Mouse (Mus musculus) intestine, postnatal 0 days (tissue): ENCODE results near the gene Ebf3. TPM values are rescaled to one million over a fixed set of nuclear protein-coding genes. Genes with fewer than 3 reads are reported as not detected.

Source experiments
- ATAC-seq: fragments of 200-750 bp; cut with Nextera tagmentation; 2 replicates; pipeline ENCODE4 v1.8.0; 2017; ENCODE audit warnings: mild to moderate bottlenecking, moderate TSS enrichment, moderate library complexity
- H3K27ac ChIP-seq: fragments of 300-500 bp; sonication (generic); 2 replicates; pipeline ENCODE4 v1.5.1; 2014; ENCODE audit warnings: mild to moderate bottlenecking, low read depth, low read length, moderate library complexity
- H3K27me3 ChIP-seq: fragments of 300-500 bp; sonication (generic); replicated peaks from 2 replicates; pipeline ENCODE4 v1.6.1; 2014; ENCODE audit warnings: low read length, mixed read lengths; ENCODE audit not compliant: control insufficient read depth, insufficient read depth
- H3K36me3 ChIP-seq: fragments of 300-500 bp; sonication (generic); 2 replicates; pipeline ENCODE4 v1.6.1; 2014; ENCODE audit warnings: mild to moderate bottlenecking, moderate library complexity; ENCODE audit not compliant: control insufficient read depth, insufficient read depth
- H3K4me1 ChIP-seq: fragments of 300-500 bp; sonication (generic); replicated peaks from 2 replicates; pipeline ENCODE4 v1.6.1; 2014; ENCODE audit warnings: antibody characterized with exemption, low read length, mixed read lengths; ENCODE audit not compliant: control insufficient read depth, insufficient read depth
- H3K4me2 ChIP-seq: fragments of 300-500 bp; sonication (generic); replicated peaks from 2 replicates; pipeline ENCODE4 v1.6.1; 2014; ENCODE audit warnings: low read depth, mild to moderate bottlenecking, moderate library complexity
- H3K4me3 ChIP-seq: fragments of 300-500 bp; sonication (generic); 2 replicates; pipeline ENCODE4 v1.5.1; 2014; ENCODE audit warnings: low read depth, low read length
- H3K9ac ChIP-seq: fragments of 300-500 bp; sonication (generic); 2 replicates; pipeline ENCODE4 v1.6.1; 2014; ENCODE audit warnings: mild to moderate bottlenecking, low read depth, low read length
- H3K9me3 ChIP-seq: fragments of 300-500 bp; sonication (generic); 2 replicates; pipeline ENCODE4 v1.6.1; 2016; ENCODE audit warnings: mixed run types; ENCODE audit not compliant: control insufficient read depth
- CTCF ChIP-seq: sonication (generic); IDR thresholded peaks from 2 replicates; pipeline ENCODE4 v1.5.1; 2016; ENCODE audit warnings: low read depth, mild to moderate bottlenecking, control low read depth, antibody characterized with exemption, moderate library complexity
- WGBS: fragments of 180-500 bp; shearing (Covaris S2); extraction: QIAGEN DNeasy Blood & Tissue Kit; methylation state at CpG from one replicate; pipeline ENCODE4 v1.1.7; 2014; 5-methylcytosine and 5-hydroxymethylcytosine counted together
- polyA plus RNA-seq: library from polyadenylated mRNA; unstranded; fragments of >200 nt; fragmentation: Nextera tagmentation; extraction: Ambion mirVana; gene quantifications from 2 replicates; pipeline ENCODE4 v1.2.1, GENCODE M21; 2015

Gene Ebf3
- polyA plus RNA-seq, 1 experiment from 2014 or later, result 0.31 TPM

GRCm38 (mm10) chr7:137221599-137221998, 92.6 kb downstream of the Ebf3 start:
- Histone ChIP-seq H3K27ac (no peak overlapping the region), H3K4me3 (no peak overlapping the region), H3K9ac (no peak overlapping the region), H3K9me3 (no peaks in the 10 kb centered on the region), H3K4me2 (no peak overlapping the region), H3K4me1 (no peaks in the 10 kb centered on the region), H3K27me3 (no peaks in the 10 kb centered on the region; the same call in 1 of the 2 replicates), H3K36me3 (no peaks in the 10 kb centered on the region; the same call in 1 of the 2 replicates)
- no peak for TF ChIP-seq CTCF
- WGBS, result 41% methylated on average over 6 of the region's 6 CpGs
- ATAC-seq, result no peak

- Histone ChIP-seq H3K9me3 (no peaks in the 10 kb centered on the region), H3K36me3 (no peaks in the 10 kb centered on the region; the same call in 1 of the 2 replicates), H3K27ac (no peak overlapping the region), H3K9ac (no peak overlapping the region), H3K4me3 (no peak overlapping the region), H3K4me1 (no peaks in the 10 kb centered on the region), H3K4me2 (no peak overlapping the region), H3K27me3 (no peaks in the 10 kb centered on the region; the same call in 1 of the 2 replicates)
- ATAC-seq, result no peak
- WGBS, result 79% methylated on average over 4 of the region's 4 CpGs
- no peak for TF ChIP-seq CTCF
Measured at GRCm38 (mm10) chr7:137220436-137220835, 93.8 kb downstream of the Ebf3 start.

- H3K9me3 ChIP-seq, result no peaks in the 10 kb centered on the region
- no peak for ATAC-seq
- no peak overlapping the region for H3K4me3 ChIP-seq
- no peak overlapping the region for H3K27ac ChIP-seq
- no peaks in the 10 kb centered on the region; the same call in 1 of the 2 replicates for H3K36me3 ChIP-seq
- no peak overlapping the region for H3K4me2 ChIP-seq
- no peak for TF ChIP-seq CTCF
- 79% methylated on average over 12 of the region's 12 CpGs for WGBS
- H3K9ac ChIP-seq, result no peak overlapping the region
- H3K27me3 ChIP-seq, result no peaks in the 10 kb centered on the region; the same call in 1 of the 2 replicates
- H3K4me1 ChIP-seq, result no peaks in the 10 kb centered on the region
Measured at GRCm38 (mm10) chr7:137218706-137219105, 95.5 kb downstream of the Ebf3 start.

- ATAC-seq, result no peak
- H3K4me3 ChIP-seq, result no peak overlapping the region
- WGBS, result 89% methylated on average over 1 of the region's 1 CpGs
- H3K27ac ChIP-seq, result no peak overlapping the region
- H3K9ac ChIP-seq, result no peak overlapping the region
- no peak overlapping the region for H3K4me2 ChIP-seq
- 0 out of 2 replicates have a peak, but pooled peaks cover 5% of the 10 kb centered on the region for H3K4me1 ChIP-seq
- no peaks in the 10 kb centered on the region for H3K36me3 ChIP-seq
- no peak for TF ChIP-seq CTCF
- H3K27me3 ChIP-seq, result peaks cover 16% of the 10 kb centered on the region
- no peaks in the 10 kb centered on the region for H3K9me3 ChIP-seq
Measured at GRCm38 (mm10) chr7:137213444-137213843, 100.8 kb downstream of the Ebf3 start.

GRCm38 (mm10) chr7:137211332-137211731, 102.9 kb downstream of the Ebf3 start:
- TF ChIP-seq CTCF, result peak; percentile 43
- no peak for ATAC-seq
- Histone ChIP-seq H3K36me3 (no peaks in the 10 kb centered on the region), H3K27ac (no peak overlapping the region), H3K4me2 (peak overlapping the region; percentile 30; the same call in 1 of the 2 replicates), H3K4me1 (0 out of 2 replicates have a peak, but pooled peaks cover 5% of the 10 kb centered on the region), H3K4me3 (no peak overlapping the region), H3K9me3 (no peaks in the 10 kb centered on the region), H3K27me3 (peaks cover 24% of the 10 kb centered on the region), H3K9ac (no peak overlapping the region)
- 29% methylated on average over 4 of the region's 4 CpGs for WGBS

GRCm38 (mm10) chr7:137209688-137210345, 104.4 kb downstream of the Ebf3 start:
- no peak overlapping the region for H3K4me2 ChIP-seq
- no peak overlapping the region for H3K9ac ChIP-seq
- H3K36me3 ChIP-seq, result no peaks in the 10 kb centered on the region
- peaks cover 27% of the 10 kb centered on the region for H3K27me3 ChIP-seq
- no peak overlapping the region for H3K27ac ChIP-seq
- no peak overlapping the region for H3K4me3 ChIP-seq
- ATAC-seq, result no peak
- no peak for TF ChIP-seq CTCF
- 76% methylated on average over 15 of the region's 15 CpGs for WGBS
- H3K9me3 ChIP-seq, result no peaks in the 10 kb centered on the region
- H3K4me1 ChIP-seq, result 0 out of 2 replicates have a peak, but pooled peaks cover 5% of the 10 kb centered on the region
